Mouse (Mus musculus) heart, embryonic 14.5 days (tissue): Measurements from ENCODE around the gene Gm4792. TPM values are rescaled to one million over a fixed set of nuclear protein-coding genes. Genes with fewer than 3 reads are reported as not detected.
A peak's percentile ranks its signal among the peaks of the same experiment; 100 is the strongest.

ENCODE experiments used
- ATAC-seq: fragments of 200-750 bp; cut with Nextera tagmentation; 2 replicates; pipeline ENCODE4 v1.8.0; 2017; ENCODE audit warnings: low read depth, moderate TSS enrichment; ENCODE audit not compliant: insufficient number of reproducible peaks, insufficient read depth, low FRiP score
- H3K27ac ChIP-seq, 2 experiments: fragments of 200-500 bp in 1 of 2; fragments of 300-500 bp in 1 of 2; sonication (generic) in 1 of 2; replicated peaks in 1 of 2; 2 replicates each; pipeline ENCODE4 v1.5.1; 2012 to 2014; ENCODE audit warnings: low read depth in 2 of 2, low read length in 2 of 2, control low read depth in 1 of 2, mild to moderate bottlenecking in 1 of 2, mixed read lengths in 1 of 2; ENCODE audit not compliant: control insufficient read depth in 1 of 2, insufficient read depth in 1 of 2
- H3K27me3 ChIP-seq: fragments of 300-500 bp; sonication (generic); 2 replicates; pipeline ENCODE4 v1.6.1; 2014; ENCODE audit warnings: mild to moderate bottlenecking, low read length, control low read depth; ENCODE audit not compliant: control insufficient read depth, insufficient read depth
- H3K36me3 ChIP-seq: fragments of 300-500 bp; sonication (generic); 2 replicates; pipeline ENCODE4 v1.6.1; 2014; ENCODE audit warnings: mild to moderate bottlenecking, control low read depth, low read length, mixed read lengths; ENCODE audit not compliant: control insufficient read depth, insufficient read depth
- H3K4me1 ChIP-seq, 2 experiments: fragments of 200-500 bp in 1 of 2; fragments of 300-500 bp in 1 of 2; sonication (generic) in 1 of 2; 2 replicates each; pipeline ENCODE4 v1.6.1; 2012 to 2014; ENCODE audit warnings: low read length in 2 of 2, control low read depth in 1 of 2, mixed read lengths in 1 of 2; ENCODE audit not compliant: control insufficient read depth in 2 of 2, insufficient read depth in 2 of 2
- H3K4me2 ChIP-seq: fragments of 300-500 bp; sonication (generic); 2 replicates; pipeline ENCODE4 v1.6.1; 2014; ENCODE audit warnings: mild to moderate bottlenecking, low read length
- H3K4me3 ChIP-seq, 2 experiments: fragments of 200-500 bp in 1 of 2; fragments of 300-500 bp in 1 of 2; sonication (generic) in 1 of 2; 2 replicates each; pipeline ENCODE4 v1.5.1; 2012 to 2014; ENCODE audit warnings: low read length in 2 of 2, mild to moderate bottlenecking in 2 of 2, control low read depth in 1 of 2, low read depth in 1 of 2, moderate library complexity in 1 of 2; ENCODE audit not compliant: control insufficient read depth in 1 of 2, insufficient read depth in 1 of 2
- H3K9ac ChIP-seq: fragments of 300-500 bp; sonication (generic); 2 replicates; pipeline ENCODE4 v1.6.1; 2014; ENCODE audit warnings: mild to moderate bottlenecking, low read length
- H3K9me3 ChIP-seq: fragments of 300-500 bp; sonication (generic); 2 replicates; pipeline ENCODE4 v1.6.1; 2016; ENCODE audit warnings: low read length, control low read depth; ENCODE audit not compliant: control insufficient read depth
- WGBS: fragments of 180-500 bp; shearing (Covaris S2); extraction: QIAGEN DNeasy Blood & Tissue Kit; methylation state at CpG from one replicate; pipeline ENCODE4 v1.1.7; 2014; 5-methylcytosine and 5-hydroxymethylcytosine counted together
- polyA plus RNA-seq: library from polyadenylated mRNA; unstranded; fragments of >200 nt; fragmentation: Nextera tagmentation; extraction: Ambion mirVana; gene quantifications from 2 replicates; pipeline ENCODE4 v1.2.1, GENCODE M21; 2014

The Gm4792 gene
- polyA plus RNA-seq, 1 experiment from 2014 or later = not detected

- H3K9me3 ChIP-seq = no peaks in the 10 kb centered on the region
- no peak overlapping the region for H3K9ac ChIP-seq
- WGBS = 46% methylated on average over 17 of the region's 17 CpGs
- H3K4me2 ChIP-seq = no peak overlapping the region
- no peaks in the 10 kb centered on the region for H3K27me3 ChIP-seq
- H3K27ac ChIP-seq = no peak overlapping the region
- H3K36me3 ChIP-seq = no peaks in the 10 kb centered on the region
- H3K4me1 ChIP-seq = peaks cover 16 to 19% of the 10 kb centered on the region in 2 experiments
- ATAC-seq = no peak
- no peak overlapping the region for H3K4me3 ChIP-seq
Observed at GRCm38 (mm10) chr10:94253260-94253807, 45.2 kb downstream of the Gm4792 start.

- no peak overlapping the region for H3K4me3 ChIP-seq
Observed at GRCm38 (mm10) chr10:94249575-94250456, 48.7 kb downstream of the Gm4792 start.

GRCm38 (mm10) chr10:94247748-94248349 lies 50.7 kb downstream of the Gm4792 start:
- ATAC-seq = no peak
- Histone ChIP-seq H3K4me2 (no peak overlapping the region), H3K36me3 (no peaks in the 10 kb centered on the region), H3K9me3 (no peaks in the 10 kb centered on the region), H3K27me3 (no peaks in the 10 kb centered on the region), H3K9ac (no peak overlapping the region), H3K4me1 (peaks cover 11 to 15% of the 10 kb centered on the region in 2 experiments), H3K27ac (no peak overlapping the region), H3K4me3 (no peak overlapping the region)
- 83% methylated on average over 7 of the region's 7 CpGs for WGBS

More at GRCm38 (mm10) chr10:94249575-94250456, 48.7 kb downstream of the Gm4792 start:
- H3K4me1 ChIP-seq = peaks cover 16 to 19% of the 10 kb centered on the region in 2 experiments
- WGBS = 23% methylated on average over 22 of the region's 22 CpGs
- H3K36me3 ChIP-seq = no peaks in the 10 kb centered on the region
- no peak overlapping the region for H3K9ac ChIP-seq
- ATAC-seq = peak; percentile 79
- no peaks in the 10 kb centered on the region for H3K9me3 ChIP-seq
- H3K27me3 ChIP-seq = no peaks in the 10 kb centered on the region
- peak overlapping the region; percentile 55 for H3K4me2 ChIP-seq
- H3K27ac ChIP-seq = peak overlapping the region; percentile 60 to 65

Other genes with a start within 250 kb of the Gm4792 start
- gene Nr2c1, start 150.7 kb downstream of the Gm4792 start, polyA plus RNA-seq = 6.9 and 7.3 TPM in 2 replicates
- gene Ndufa12, start 100.0 kb downstream of the Gm4792 start, polyA plus RNA-seq = 719 and 744 TPM in 2 replicates
- gene Tmcc3, start 13.2 kb upstream of the Gm4792 start, polyA plus RNA-seq = 8.8 and 9.6 TPM in 2 replicates